Mouse (Mus musculus) kidney, adult 11 months (tissue): Measurements from ENCODE around the gene Hoxd12.

Experiments
- DNase-seq: peaks from one replicate; pipeline ENCODE4 v3.0.0; 2022

The Hoxd12 gene

DNA sequence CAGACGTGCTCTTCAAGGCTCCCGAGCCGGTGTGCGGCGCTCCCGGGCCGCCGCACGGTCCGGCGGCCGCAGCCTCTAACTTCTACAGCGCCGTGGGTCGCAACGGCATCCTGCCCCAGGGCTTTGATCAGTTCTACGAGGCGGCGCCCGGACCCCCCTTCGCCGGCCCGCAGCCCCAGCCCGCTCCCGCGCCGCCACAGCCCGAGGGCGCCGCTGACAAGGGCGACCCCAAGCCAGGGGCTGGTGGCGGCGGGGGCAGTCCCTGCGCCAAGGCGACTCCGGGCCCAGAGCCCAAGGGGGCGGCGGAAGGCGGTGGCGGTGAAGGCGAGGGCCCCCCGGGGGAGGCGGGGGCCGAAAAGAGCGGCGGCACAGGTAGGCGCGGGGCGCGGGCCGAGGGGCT is 8.0 kb downstream of the Hoxd12 start:
- DNase-seq: no peak

- DNase-seq: no peak
Observed at GRCm38 (mm10) chr2:74683471-74683951, 8.7 kb downstream of the Hoxd12 start.

DNA sequence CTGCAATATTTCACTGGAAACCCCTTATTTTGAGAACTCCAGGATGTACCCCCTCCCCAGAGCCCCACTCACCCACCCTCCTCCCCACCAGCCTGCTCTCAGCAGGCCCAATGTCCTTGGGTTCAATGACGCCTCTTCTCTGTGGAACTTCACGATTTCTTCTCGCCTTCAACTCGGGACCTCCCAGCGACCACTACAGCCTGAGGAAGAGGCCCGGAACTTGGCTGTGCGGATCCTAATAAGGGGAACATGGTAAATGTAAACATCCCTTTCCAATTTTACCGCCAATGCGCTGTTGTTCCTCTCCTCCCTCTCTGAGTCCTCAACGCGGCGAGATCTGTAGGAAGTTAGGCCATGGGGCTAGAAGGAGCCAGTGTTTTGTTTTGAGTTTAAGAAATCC is 9.3 kb downstream of the Hoxd12 start:
- DNase-seq: no peak

GRCm38 (mm10) chr2:74685059-74685603 is 10.3 kb downstream of the Hoxd12 start:
- no peak for DNase-seq

DNA sequence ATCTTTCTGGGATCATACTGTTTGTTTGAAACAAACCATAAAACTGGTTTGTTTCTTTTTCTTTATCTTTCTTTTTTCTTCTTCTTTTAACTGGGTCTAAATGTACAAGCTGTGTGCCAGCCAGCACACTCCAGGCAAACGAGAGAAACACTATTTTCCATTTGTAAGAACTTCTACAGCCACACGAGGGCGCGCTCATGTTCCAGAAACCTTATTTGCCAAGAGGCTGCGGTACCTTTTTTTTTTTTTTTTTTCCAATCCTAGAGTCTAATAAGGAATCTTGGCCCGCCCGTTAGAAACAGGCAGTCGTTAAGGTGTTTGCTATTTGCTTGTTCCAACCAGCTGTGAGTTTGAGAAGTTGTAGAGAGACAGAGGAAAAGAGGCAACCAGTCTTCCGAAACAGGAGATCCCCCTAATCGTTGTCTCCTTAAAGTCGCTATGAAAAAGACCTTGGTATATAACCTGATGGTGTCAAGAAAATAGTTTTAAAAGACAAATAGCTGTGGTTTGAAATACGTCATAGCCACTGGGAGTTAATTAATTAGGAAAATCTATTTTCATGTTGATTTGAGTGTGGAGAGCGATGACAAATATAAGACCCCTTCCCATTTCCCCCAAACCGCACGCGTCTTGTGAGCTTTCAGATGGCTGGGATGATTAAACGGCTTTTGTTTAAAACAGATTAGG is 11.6 kb downstream of the Hoxd12 start:
- peak; percentile 80 for DNase-seq

GRCm38 (mm10) chr2:74686988-74687697 is 12.3 kb downstream of the Hoxd12 start:
- DNase-seq: no peak

DNA sequence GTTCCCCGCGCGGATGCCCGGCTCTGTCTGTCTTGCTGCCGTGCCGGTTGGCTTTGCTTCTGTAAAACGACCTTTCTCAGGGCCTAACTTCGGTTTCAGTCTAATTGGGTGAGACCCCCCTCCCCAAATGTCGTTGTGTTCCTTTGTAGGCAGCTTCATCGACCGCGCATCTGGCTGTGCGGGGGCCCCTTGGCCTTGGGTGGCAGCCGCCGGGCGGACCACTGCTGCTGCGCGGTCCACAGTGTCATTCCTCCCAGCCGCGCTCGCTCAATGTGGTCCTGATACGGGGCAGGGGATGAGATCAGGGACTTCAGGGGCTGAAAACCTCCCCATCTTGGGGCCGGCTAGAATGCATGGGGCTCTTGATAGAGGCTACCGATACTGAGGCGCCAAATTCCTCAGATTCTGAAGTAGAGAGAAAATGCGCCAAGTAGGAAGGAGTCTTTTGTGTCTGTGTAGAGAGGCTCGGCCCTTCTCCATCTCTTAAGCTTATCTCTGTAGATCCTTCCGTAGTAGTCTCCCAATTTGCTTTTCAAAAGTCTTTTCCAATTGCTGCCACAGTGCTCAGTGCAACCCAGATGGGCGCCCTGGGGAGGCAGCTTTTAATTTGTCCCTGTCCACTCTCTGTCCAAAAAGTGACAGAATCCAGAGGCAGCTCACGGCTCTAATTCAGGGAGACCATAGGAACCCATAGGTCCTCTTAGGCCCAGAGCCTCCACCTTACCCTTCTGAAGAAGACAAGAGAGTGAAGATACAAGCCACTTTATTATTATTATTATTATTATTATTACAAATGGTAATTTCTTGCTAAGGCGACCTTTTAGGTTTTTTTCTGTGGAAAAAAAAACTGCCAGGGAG is 13.1 kb downstream of the Hoxd12 start:
- DNase-seq: no peak

GRCm38 (mm10) chr2:74688795-74689573 is 14.2 kb downstream of the Hoxd12 start:
- no peak for DNase-seq

DNA sequence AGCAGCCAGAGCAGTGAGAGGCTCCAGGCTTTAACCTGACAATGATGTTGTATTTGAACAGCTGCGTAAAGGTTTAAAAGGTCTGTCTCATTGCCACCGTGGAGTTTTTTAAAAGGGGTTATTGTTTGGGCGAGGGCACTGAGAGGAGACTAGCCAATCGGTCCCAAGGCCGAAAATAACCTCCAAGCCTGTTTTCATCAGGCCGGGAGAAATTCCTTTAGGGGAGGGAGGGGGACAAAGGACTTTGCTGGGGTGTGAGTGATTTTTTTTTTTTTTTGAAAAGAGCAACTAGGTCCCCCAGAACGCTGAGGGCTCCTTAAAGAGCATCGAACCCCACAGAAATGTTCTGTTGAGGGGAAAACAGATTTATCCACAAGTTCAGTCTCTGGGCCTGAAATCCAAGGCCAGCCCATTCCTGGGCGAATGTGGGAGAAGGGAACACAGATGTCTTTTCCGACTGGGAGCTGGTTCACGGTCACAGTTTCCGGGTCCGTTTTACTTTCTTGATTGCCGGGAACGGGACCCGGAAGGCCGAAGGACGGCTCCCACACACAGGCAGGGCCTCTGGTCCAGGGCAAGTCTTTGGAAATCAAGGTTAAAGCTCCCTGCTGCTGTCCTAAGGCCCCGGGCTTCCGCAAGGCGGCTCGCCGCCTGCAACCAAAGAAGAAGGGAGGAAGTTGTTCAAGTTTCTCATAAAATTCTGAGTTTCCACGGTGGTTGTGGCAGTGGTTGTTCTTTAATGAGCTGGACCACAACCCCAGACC is 14.9 kb downstream of the Hoxd12 start:
- DNase-seq: no peak

DNA sequence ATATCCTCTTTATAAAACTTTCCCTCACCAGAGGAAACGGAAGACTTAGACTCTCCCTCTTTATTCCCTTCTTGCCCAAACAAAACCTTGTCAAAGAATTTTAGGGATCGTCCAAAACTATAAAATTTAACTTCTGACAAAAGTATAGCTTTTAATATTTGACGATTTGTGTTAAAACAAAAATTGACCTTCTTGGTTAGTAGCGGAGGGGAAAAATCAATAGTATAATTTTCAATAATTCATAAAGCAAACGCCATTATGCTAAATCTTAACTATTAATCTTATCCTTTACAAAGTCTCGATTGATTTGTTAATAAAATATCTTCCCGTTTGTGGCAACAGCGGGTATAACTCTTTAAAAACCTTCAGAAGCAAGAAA is 15.5 kb downstream of the Hoxd12 start:
- no peak for DNase-seq

GRCm38 (mm10) chr2:74691022-74691951 is 16.5 kb downstream of the Hoxd12 start, which contains the start of gene Hoxd10:
Gene Hoxd10, plus strand, starts transcription at chr2:74691924.
- peak; percentile 91 for DNase-seq

DNA sequence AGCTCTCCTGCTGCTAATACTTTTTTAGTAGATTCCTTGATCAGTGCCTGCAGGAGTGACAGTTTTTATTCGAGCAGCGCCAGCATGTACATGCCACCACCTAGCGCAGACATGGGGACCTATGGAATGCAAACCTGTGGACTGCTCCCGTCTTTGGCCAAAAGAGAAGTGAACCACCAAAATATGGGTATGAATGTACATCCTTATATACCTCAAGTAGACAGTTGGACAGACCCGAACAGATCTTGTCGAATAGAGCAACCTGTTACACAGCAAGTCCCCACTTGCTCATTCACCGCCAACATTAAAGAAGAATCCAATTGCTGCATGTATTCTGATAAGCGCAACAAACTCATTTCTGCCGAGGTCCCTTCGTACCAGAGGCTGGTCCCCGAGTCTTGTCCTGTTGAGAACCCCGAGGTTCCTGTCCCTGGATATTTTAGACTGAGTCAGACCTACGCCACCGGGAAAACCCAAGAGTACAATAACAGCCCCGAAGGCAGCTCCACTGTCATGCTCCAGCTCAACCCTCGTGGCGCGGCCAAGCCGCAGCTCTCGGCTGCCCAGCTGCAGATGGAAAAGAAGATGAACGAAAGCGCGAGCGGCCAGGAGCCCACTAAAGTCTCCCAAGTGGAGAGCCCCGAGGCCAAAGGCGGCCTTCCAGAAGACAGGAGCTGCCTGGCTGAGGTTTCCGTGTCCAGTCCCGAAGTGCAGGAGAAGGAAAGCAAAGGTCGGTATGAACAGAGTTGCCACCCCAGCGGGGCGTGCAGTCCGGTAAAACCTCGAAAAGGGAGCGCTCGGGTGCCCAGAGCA is 17.4 kb downstream of the Hoxd12 start:
- no peak for DNase-seq

DNA sequence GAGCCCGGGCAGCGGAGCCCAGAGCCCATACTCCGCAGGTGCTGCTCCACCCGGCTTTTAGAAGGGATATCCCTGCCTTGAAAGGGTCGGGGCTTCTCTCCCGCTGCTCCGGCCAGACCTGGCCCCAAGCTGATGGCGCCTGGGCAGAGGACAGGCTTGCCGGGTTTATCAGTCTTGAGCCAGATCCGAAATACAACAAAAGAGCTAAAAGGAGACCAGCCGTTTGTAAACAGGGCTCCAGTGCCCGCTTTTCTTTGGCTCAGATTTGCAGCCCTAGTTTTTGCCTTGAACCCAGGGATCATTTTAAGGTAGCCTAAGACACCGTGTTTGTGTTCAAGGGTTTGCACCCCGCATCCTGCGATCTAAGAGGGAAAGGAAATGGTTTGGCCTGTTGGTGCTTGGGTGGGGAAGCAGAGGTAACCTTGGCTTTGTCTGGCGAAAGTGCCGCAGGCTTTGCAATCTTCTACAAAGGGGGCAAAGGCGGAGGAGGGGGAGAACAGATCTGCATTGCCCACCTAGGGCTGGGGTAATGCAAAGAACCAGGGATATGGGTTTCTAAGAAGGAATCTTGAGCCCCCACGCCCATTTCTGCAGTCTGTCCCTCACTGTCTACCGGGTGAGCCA is 18.1 kb downstream of the Hoxd12 start:
- DNase-seq: no peak

GRCm38 (mm10) chr2:74693432-74693827 is 18.6 kb downstream of the Hoxd12 start:
- DNase-seq: no peak

- peak; percentile 70 for DNase-seq
Observed at GRCm38 (mm10) chr2:74694066-74694465, 19.3 kb downstream of the Hoxd12 start.

GRCm38 (mm10) chr2:74695383-74695782 is 20.6 kb downstream of the Hoxd12 start:
- DNase-seq: no peak

DNA sequence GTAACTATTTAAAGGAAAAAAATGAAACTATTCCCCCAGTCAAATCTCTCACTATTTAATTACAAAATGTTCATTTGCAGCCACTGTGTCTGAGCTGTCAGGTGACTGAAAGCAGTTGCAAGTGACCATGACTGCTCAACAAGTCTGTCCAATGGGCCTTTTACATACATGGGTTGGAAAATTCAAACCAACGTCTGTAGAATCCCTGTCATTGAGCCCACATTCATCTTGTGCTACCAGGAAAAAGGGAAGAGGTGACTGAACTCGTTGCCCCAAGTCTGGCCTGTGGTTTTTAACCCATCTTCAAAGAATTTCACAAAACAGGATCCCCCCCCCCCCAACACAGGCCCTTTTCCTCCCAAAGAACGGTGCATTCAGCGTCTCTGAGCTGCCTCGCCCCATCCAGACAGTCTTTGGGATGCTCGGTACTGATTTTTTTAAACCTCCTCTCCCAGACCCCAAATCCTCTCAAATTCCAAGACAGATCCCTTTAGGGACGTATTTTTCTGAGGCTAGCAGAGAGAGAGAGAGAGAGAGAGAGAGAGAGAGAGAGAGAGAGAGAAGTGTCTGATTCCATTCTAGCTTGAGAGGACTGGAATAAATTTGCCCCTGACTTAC is 21.1 kb downstream of the Hoxd12 start:
- no peak for DNase-seq
